Mouse (Mus musculus) testis, adult 2 months (tissue): ENCODE data around the gene D430041D05Rik. TPM values are rescaled to one million over a fixed set of nuclear protein-coding genes. Genes with fewer than 3 reads are reported as not detected.

Experiments
- H3K27ac ChIP-seq: fragments of 200-500 bp; 2 replicates; pipeline ENCODE4 v1.5.1; 2012; ENCODE audit warnings: low read depth, low read length; ENCODE audit not compliant: control insufficient read depth, insufficient read depth
- H3K27me3 ChIP-seq: fragments of 200-500 bp; 2 replicates; pipeline ENCODE4 v1.6.1; 2012; ENCODE audit warnings: mild to moderate bottlenecking, low read length, moderate library complexity; ENCODE audit not compliant: control insufficient read depth, insufficient read depth
- H3K36me3 ChIP-seq: fragments of 200-500 bp; 2 replicates; pipeline ENCODE4 v1.6.1; 2012; ENCODE audit warnings: mild to moderate bottlenecking, low read length; ENCODE audit not compliant: control insufficient read depth, insufficient read depth
- H3K4me1 ChIP-seq: fragments of 200-500 bp; 2 replicates; pipeline ENCODE4 v1.6.1; 2012; ENCODE audit warnings: low read length; ENCODE audit not compliant: control insufficient read depth, insufficient read depth
- H3K4me3 ChIP-seq: fragments of 200-500 bp; 2 replicates; pipeline ENCODE4 v1.5.1; 2012; ENCODE audit warnings: low read depth, mild to moderate bottlenecking, low read length, moderate library complexity, mixed read lengths; ENCODE audit not compliant: control insufficient read depth
- CTCF ChIP-seq: fragments of 200-500 bp; IDR thresholded peaks from 2 replicates; pipeline ENCODE4 v1.5.1; 2012; ENCODE audit warnings: low read depth, mild to moderate bottlenecking, inconsistent platforms, low read length, moderate library complexity; ENCODE audit not compliant: control insufficient read depth, insufficient read depth, insufficient replicate concordance
- POLR2A ChIP-seq: fragments of 200-500 bp; IDR thresholded peaks from 2 replicates; pipeline ENCODE4 v1.6.1; 2012; ENCODE audit warnings: low read depth, mild to moderate bottlenecking, inconsistent platforms, low read length, moderate library complexity; ENCODE audit not compliant: control insufficient read depth
- polyA plus RNA-seq: library from polyadenylated mRNA; depleted of rRNA; stranded (reverse); fragments of >200 nt; gene quantifications from 2 replicates; pipeline ENCODE4 v1.2.3, GENCODE M21; 2012

The D430041D05Rik gene
- polyA plus RNA-seq, 1 experiment = 0.27 TPM

DNA sequence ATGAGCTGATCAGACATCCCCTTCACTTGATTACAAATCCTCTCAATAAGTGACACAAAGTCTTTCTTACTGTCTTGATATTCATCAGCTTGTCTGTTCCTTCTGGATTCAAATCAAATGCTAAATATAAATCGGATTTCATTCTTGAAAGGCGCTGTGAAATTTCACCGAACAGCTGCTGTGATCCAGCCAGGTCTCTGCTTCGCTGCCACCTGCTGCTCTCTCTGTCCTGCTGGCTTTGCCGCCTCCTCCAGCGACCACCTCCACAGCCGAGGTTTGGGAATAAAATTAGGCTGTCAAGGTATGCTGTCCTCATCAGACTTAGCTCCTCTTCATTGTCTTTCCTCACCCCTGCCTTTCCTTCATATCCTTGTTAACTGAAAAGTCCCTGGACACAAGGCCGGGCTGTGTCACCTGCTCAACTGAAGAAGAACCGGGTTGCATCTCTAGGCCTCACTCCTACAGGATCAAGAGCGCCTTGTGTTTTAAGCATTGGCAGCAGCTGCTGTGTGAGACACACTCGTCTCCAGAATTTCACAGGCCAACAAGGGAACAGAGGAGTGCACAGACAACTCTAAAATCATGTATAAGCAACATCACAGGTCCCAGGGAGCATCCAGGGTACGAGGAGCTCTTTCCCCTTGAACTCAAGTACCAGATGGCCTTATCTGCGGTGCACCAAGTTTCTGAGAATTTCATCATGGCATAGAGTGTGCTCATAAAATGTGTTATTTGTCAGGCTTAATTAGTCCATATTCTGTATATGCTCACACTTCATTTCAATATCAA is 59.2 kb downstream of the D430041D05Rik start:
- Histone ChIP-seq H3K36me3 (no peaks in the 10 kb centered on the region), H3K27ac (no peak overlapping the region), H3K4me1 (no peaks in the 10 kb centered on the region), H3K27me3 (no peaks in the 10 kb centered on the region), H3K4me3 (no peak overlapping the region)
- TF ChIP-seq POLR2A = no peak

DNA sequence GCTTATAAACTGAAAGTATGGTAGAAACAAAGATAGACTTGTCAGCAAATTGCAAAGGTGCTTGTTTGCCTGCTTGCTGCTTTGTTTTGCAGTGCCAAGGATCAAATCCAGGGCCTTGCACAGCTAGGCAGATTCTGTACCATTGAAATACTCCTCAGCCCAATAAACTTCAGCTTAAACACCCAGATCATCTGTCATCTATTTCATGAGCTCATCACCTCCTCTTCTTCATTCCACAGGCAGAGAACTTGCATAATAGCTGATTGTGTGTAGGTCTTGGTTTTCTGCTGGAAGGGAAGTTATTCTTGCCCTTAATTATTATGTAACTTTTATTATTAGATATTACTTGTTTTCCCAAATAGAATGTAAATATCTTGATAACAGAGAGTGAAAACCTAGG is 73.2 kb downstream of the D430041D05Rik start:
- TF ChIP-seq POLR2A = no peak
- TF ChIP-seq CTCF = no peak
- H3K36me3 ChIP-seq = no peaks in the 10 kb centered on the region
- H3K4me1 ChIP-seq = no peaks in the 10 kb centered on the region
- no peaks in the 10 kb centered on the region for H3K27me3 ChIP-seq
- no peak overlapping the region for H3K27ac ChIP-seq
- H3K4me3 ChIP-seq = no peak overlapping the region

DNA sequence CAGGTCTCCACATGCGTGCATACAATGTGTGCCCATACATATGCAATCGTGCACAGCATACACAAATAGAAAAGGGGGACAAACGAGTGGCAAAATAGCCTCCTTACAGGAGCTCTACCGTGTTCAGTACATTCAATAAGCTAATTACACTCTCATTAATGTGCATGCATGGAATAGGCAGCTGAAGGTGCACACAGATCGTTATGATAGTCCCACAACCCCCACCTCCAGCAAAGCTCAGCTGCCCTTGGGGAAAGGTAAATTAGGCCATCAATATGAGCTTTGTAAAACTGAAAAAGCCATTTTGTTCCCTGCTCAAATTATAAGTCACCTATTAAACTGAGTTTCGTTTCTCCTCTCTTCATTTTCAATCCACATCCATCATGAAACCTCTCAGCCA is 75.0 kb downstream of the D430041D05Rik start:
- TF ChIP-seq CTCF = no peak
- TF ChIP-seq POLR2A = no peak

DNA sequence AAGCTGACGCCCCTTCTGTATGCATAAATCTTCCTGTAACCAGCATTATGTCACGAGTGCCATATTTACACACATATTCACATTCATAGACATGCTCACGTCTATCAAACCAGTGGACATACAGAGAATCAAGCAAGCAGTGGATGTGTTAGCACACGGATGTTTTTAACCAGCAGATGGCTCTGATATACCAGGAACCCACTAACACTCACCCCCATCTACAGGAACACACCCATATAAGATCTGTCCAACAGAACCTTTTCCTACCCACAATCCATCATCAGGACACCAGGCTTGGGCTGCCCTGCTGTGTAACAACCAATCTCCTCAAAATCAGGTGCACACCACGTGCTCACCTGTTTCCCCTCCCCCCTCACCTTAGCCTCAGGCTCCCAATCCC is 76.9 kb downstream of the D430041D05Rik start:
- TF ChIP-seq CTCF (no peak), POLR2A (no peak)

More for the DNA sequence above, 75.0 kb downstream of the D430041D05Rik start:
- Histone ChIP-seq H3K27me3 (no peaks in the 10 kb centered on the region), H3K4me1 (no peaks in the 10 kb centered on the region), H3K36me3 (no peaks in the 10 kb centered on the region), H3K4me3 (no peak overlapping the region), H3K27ac (no peak overlapping the region)

DNA sequence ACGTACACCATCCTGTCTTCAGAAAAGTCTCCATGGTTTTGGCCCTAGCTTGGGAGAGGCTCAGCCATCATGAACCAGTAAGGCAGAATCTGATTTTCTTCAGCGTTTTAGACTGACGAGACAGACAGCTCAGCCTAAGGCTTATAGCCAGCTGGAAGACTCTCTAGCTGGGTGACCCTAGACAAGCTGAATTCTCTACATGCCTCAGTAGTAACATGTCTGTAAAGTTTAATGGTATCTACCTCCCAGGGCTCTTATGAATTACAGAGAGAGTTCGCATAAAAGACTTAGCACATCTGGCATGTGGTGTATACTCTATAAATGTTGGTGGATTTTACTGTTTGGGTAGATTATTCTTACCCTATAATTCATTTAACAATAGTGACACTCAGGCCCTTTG is 78.1 kb downstream of the D430041D05Rik start:
- Histone ChIP-seq H3K27me3 (no peaks in the 10 kb centered on the region), H3K4me3 (no peak overlapping the region), H3K27ac (no peak overlapping the region), H3K4me1 (no peaks in the 10 kb centered on the region), H3K36me3 (no peaks in the 10 kb centered on the region)
- no peak for TF ChIP-seq CTCF
- no peak for TF ChIP-seq POLR2A

More for the DNA sequence above, 76.9 kb downstream of the D430041D05Rik start:
- Histone ChIP-seq H3K27ac (no peak overlapping the region), H3K36me3 (no peaks in the 10 kb centered on the region), H3K4me3 (no peak overlapping the region), H3K4me1 (no peaks in the 10 kb centered on the region), H3K27me3 (no peaks in the 10 kb centered on the region)

DNA sequence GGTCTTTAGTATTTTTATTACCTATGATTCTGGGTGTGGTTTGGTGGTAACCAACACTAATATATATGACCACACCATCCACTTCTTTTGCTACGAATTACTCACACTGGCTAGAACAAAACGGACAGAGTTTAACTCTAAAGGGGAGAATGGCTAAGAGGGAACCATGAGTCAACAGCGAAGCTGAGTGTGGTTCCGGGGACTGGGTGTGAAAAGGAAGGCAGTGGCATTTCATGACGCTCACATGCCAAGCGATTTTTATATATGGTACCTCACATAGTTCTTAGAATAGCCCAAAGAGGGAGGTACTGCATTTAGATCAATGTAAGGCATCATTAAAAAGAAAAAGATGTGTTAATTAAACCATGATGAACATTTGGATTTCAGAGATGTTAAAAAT is 79.6 kb downstream of the D430041D05Rik start:
- no peak overlapping the region for H3K27ac ChIP-seq
- no peak overlapping the region for H3K4me3 ChIP-seq
- no peaks in the 10 kb centered on the region for H3K36me3 ChIP-seq
- no peaks in the 10 kb centered on the region for H3K27me3 ChIP-seq
- no peak for TF ChIP-seq POLR2A
- no peak for TF ChIP-seq CTCF
- H3K4me1 ChIP-seq = no peaks in the 10 kb centered on the region

DNA sequence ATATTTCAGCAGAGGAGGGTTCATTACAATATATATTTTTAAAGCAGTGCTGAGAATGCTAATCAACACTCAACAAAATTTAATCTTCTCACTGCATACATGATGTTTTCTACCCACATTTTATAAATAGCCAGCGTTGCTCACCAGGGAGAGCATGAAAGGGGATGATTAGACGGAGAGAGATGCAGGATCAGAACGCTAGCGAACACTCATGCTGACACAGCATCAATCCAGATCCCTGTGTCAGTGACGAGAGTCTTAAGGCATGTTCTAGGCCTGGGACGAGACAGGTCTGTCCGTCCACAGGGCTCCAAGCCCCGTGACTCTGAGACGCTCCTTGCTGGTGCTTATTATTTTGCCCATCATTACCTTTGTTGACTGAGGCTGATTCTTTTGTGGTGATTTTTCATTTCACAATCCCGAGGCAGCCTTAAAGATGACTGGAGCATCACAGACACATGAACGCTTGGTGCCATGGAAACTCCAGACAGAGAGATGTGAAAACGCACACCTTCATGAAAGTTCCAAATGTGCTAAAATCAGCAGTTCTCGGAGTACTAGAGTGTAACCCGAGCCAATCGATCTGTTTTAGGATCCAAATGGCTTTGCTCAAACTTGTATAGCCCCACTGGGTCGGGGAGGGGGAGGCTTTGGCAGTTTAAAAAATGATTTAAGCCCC is 83.6 kb downstream of the D430041D05Rik start:
- H3K27ac ChIP-seq = no peak overlapping the region
- H3K4me1 ChIP-seq = no peaks in the 10 kb centered on the region
- no peaks in the 10 kb centered on the region for H3K36me3 ChIP-seq
- TF ChIP-seq CTCF (no peak), POLR2A (no peak)
- H3K27me3 ChIP-seq = no peaks in the 10 kb centered on the region
- no peak overlapping the region for H3K4me3 ChIP-seq

DNA sequence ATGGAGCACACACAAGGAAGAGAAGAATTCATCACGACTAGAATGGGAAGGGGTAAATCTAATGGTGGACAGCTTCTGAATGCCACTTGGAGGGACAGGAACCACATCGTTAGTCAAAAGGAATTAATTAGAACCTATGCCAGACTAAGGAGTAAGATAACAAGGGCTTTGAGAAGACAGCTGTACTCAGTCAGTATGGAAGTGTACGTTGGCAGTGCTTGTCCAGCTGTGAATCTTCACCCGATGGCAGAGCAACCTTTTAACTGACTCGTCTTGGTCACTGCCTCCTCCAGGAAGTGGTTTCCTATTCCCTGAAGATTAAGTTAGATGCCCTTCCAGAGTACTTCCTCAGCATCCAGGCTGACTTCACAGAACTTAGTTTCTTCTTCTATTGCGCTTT is 87.0 kb downstream of the D430041D05Rik start:
- Histone ChIP-seq H3K27me3 (no peaks in the 10 kb centered on the region), H3K36me3 (no peaks in the 10 kb centered on the region), H3K27ac (no peak overlapping the region), H3K4me3 (no peak overlapping the region), H3K4me1 (no peaks in the 10 kb centered on the region)
- TF ChIP-seq POLR2A = no peak
- no peak for TF ChIP-seq CTCF
